Mouse (Mus musculus) myocyte (in vitro differentiated cells): ENCODE results near the gene Iqsec1.

Experiments used
- CEBPB ChIP-seq: IDR thresholded peaks from 2 replicates; pipeline ENCODE4 v1.6.1; 2011; ENCODE audit warnings: mild to moderate bottlenecking, moderate library complexity; ENCODE audit not compliant: poor library complexity, insufficient read depth, severe bottlenecking
- E2F4 ChIP-seq: IDR thresholded peaks from one replicate; pipeline ENCODE4 v1.6.1; 2011; ENCODE audit warnings: mild to moderate bottlenecking, control low read depth, moderate library complexity; ENCODE audit not compliant: insufficient read depth
- POLR2A ChIP-seq: IDR thresholded peaks from one replicate; pipeline ENCODE4 v1.6.1; 2011; ENCODE audit warnings: low read depth, mild to moderate bottlenecking, control low read depth, moderate library complexity; ENCODE audit not compliant: insufficient read length

DNA sequence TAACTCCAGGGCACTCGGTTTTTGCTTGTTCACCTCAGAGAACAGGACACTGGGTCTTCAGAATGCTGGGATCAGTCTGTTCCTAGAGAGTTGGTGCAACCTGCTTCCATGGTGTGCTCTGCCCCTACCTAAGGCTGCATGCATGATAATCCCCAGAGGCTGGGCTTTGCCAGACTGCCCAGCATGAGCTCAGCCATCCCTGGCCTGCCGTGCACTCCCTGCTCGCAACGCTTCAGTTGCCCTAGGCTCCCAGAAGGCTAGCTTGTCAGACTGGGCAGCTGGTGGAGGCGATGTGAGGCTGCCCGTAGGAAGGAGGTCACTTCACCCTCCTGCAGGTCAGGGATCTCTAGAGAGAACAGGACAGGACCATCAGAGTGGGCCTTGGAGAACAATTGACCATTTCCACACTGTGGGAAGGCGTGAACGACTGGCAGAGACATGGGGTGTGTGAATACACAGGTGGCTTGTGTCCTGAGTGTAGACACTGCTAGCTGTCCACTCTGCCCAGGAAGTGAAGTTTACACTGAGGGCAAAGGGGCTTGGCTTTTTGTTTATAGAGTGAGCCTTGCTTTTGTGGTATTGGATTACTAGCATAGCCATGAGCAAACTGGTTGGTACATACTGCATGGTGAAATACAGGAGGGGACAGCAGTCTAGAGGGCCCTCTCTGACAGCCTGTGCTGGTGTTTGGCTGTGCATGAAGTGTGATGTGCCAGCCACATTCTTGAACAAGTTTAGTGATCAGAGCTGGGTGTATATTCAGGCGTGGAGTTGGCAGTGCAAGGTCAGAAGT, 367.5 kb downstream of the Iqsec1 start:
- TF ChIP-seq E2F4 (no peak), CEBPB (no peak), POLR2A (no peak)
